Mouse (Mus musculus) embryonic fibroblast, embryonic 13.5 days (primary cell): ENCODE measurements around the gene Mgat4b.

Experiments
- CTCF ChIP-seq: IDR thresholded peaks from 2 replicates; pipeline ENCODE4 v1.5.1; 2011; ENCODE audit warnings: mild to moderate bottlenecking, control low read depth, low read length, moderate library complexity, borderline replicate concordance; ENCODE audit not compliant: insufficient read depth
- POLR2A ChIP-seq: IDR thresholded peaks from 2 replicates; pipeline ENCODE4 v1.6.1; 2011; ENCODE audit warnings: low read depth, mild to moderate bottlenecking, control low read depth, low read length, moderate library complexity

DNA sequence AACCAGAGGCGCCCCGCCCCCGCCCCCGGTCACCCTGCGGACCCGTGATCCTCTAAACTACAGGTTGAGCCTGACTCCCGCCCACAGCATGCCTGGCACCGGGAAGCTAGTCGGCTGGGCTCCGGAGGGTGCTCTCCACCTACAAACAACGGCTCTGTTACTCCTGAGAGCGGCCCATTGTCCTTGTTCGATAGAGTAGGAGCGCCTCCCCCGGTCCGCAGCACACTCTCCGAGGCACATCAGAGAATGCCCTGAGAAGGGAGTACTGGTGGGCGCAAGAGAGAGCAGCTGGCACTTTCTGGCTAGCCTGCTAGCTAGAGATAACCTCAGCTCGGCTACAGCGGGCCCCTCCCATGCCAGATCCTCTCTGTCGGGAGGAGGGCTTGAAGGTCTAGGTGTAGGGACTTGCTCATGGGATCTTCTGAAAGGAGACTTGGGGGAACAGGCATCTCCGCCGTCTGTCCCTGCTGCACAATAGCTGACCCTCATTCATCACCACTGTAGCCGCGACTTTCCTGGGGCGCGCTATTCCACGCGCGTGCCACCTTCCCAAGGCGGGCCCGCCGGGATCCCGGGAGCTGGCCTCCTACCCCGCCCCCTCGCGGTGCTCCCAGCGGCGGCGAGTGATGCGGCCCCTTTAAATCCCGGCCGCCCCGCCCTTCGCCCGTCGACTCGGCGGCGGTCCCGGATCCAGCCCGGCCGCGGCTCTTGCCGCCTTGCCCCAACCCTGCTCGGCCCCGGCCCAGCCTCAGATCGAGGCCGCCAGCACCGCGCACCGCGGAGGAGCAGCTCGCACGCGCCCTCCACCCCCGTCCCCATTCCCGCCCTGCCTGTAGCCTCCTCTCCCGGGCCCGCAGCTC, 14.2 kb downstream of the Mgat4b start:
- 0 out of 2 replicates have a peak, but pooled peaks have one; percentile 18 for TF ChIP-seq CTCF
- peak; percentile 72 for TF ChIP-seq POLR2A
